Mouse (Mus musculus): Measurements from ENCODE around the gene Rhbdl3. TPM values are rescaled to one million over a fixed set of nuclear protein-coding genes. Genes with fewer than 3 reads are reported as not detected.

Gene Rhbdl3
- polyA plus RNA-seq, 1 experiment from 2014 or later = 28.0 TPM

DNA sequence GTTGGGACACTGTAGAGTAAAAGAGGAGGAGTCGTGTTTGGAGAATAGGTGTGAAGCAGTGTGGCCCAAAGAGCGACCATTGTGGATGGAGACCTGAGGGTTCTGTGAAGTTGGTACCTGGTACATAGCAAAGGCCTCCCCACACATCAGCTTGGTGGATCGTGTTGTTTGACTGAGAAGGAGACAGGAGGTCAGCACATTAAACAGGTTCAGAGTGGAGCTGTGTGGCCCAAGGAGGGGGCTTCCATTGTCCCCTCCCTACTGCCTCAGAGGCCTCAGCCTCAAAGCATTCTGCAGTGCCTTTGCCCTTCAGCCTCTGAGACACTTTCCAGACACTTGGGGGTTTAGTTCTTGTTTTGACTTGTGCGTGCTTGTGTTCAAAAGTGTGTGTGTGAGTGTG, 13.2 kb downstream of the Rhbdl3 start:
- no peak for ATAC-seq
- H3K4me2 ChIP-seq (replicated peaks) = no peak overlapping the region
- no peaks in the 10 kb centered on the region for H3K9me3 ChIP-seq
- no peaks in the 10 kb centered on the region for H3K36me3 ChIP-seq
- 75% methylated on average over 4 of the region's 4 CpGs for WGBS
- H3K27ac ChIP-seq = 0 out of 2 replicates have a peak overlapping the region, but pooled peaks have one; percentile 82
- H3K4me1 ChIP-seq (replicated peaks) = peaks cover 87% of the 10 kb centered on the region
- no peak overlapping the region for H3K4me3 ChIP-seq (replicated peaks)
- no peaks in the 10 kb centered on the region for H3K27me3 ChIP-seq
- no peak overlapping the region for H3K9ac ChIP-seq (replicated peaks)

DNA sequence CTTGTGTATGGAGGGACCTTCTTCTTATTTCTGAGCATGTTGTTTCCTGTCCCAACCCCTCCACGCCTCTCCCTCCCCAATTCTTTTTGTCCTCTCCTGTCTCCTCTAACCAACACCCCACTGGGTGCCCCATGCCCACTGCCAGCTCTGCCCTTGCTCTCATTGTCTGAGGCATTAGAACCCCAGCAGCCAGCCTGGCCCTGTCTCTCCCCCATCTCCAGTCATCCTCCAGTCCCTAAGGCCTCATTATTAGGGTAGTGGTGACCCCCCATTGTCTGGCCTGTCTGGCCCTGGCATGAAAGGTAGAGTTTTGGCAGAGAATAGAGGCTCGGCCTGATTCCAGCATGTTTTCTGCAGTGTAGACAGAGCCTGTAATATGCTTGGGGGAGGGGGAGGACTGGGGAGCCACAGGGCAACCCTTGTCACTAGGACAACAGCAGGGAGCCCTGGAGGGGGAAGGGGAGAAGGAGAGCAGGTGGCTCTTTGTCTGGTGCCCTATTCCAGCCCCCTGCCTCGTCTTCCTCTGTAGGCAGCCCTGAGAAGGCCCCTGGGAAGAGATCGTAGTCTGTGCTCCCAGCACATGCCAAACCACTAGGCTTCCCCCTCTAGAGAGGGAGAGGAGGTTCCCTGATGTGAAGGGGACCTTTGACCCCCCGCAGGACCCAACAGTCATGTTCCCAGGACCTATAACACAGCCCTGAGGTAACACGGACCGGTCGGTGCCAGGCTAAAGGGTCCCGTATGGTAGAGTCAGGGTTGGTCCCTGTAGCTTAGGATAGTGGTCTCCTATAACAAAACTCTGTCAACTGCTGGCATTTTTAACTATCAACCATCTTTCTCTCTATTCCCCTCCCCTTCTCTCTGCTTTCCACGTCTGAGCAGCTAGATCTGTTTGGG, 15.3 kb downstream of the Rhbdl3 start:
- ATAC-seq = peak; percentile 93
- no peak overlapping the region for H3K4me3 ChIP-seq (replicated peaks)
- no peaks in the 10 kb centered on the region for H3K36me3 ChIP-seq
- peak overlapping the region; percentile 88 for H3K27ac ChIP-seq
- no peaks in the 10 kb centered on the region for H3K27me3 ChIP-seq
- no peak overlapping the region for H3K4me2 ChIP-seq (replicated peaks)
- WGBS = 23% methylated on average over 10 of the region's 10 CpGs
- H3K9ac ChIP-seq (replicated peaks) = peak overlapping the region; percentile 47; the same call in 1 of the 2 replicates
- no peaks in the 10 kb centered on the region for H3K9me3 ChIP-seq
- H3K4me1 ChIP-seq (replicated peaks) = peaks cover 70% of the 10 kb centered on the region

DNA sequence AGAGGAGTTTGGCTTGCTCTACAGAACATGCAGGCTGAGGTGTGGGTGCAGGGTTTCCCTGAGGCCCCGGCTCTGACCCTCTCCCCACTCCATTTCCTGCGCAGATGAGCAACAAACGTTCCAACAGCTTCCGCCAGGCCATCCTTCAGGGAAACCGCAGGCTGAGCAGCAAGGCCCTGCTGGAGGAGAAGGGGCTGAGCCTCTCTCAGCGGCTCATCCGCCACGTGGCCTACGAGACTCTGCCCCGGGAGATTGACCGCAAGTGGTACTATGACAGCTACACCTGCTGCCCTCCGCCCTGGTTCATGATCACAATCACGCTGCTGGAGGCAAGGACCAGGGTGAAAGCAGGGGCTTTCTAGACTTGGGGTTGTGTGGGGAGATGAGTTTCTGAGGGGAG, 22.5 kb downstream of the Rhbdl3 start:
- no peak overlapping the region for H3K27ac ChIP-seq
- H3K9ac ChIP-seq (replicated peaks) = no peak overlapping the region
- H3K36me3 ChIP-seq = peaks cover 2% of the 10 kb centered on the region
- 0 out of 2 replicates have a peak, but pooled peaks have one; percentile 27 for ATAC-seq
- no peak overlapping the region for H3K4me2 ChIP-seq (replicated peaks)
- H3K9me3 ChIP-seq = no peaks in the 10 kb centered on the region
- no peaks in the 10 kb centered on the region for H3K27me3 ChIP-seq
- H3K4me3 ChIP-seq (replicated peaks) = no peak overlapping the region
- 48% methylated on average over 13 of the region's 13 CpGs for WGBS
- H3K4me1 ChIP-seq (replicated peaks) = peaks cover 14% of the 10 kb centered on the region

DNA sequence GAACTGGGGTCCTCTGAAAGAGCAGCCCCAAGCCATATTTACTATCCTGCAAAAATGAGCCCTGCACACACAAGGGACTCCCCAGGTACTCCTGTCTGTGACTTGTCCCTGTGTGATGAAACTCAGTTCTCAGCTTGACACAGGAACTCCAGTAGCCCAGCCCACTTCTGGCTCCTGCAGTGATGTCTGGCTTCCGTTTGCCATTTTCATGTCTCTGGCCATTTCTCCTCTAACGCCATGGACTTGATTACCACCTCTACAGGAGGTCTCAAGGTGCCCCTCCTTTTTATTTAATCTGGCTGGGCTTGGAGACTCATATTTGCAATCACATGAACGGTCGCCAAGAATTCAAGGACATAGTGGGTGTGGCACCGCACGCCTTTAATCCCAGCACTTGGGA, 23.9 kb downstream of the Rhbdl3 start:
- Histone ChIP-seq H3K4me1 (replicated peaks) (peaks cover 9% of the 10 kb centered on the region), H3K36me3 (peaks cover 5% of the 10 kb centered on the region), H3K4me2 (replicated peaks) (no peak overlapping the region), H3K27me3 (no peaks in the 10 kb centered on the region), H3K9ac (replicated peaks) (no peak overlapping the region), H3K9me3 (no peaks in the 10 kb centered on the region), H3K27ac (no peak overlapping the region), H3K4me3 (replicated peaks) (no peak overlapping the region)
- WGBS = 82% methylated on average over 6 of the region's 6 CpGs
- no peak for ATAC-seq

DNA sequence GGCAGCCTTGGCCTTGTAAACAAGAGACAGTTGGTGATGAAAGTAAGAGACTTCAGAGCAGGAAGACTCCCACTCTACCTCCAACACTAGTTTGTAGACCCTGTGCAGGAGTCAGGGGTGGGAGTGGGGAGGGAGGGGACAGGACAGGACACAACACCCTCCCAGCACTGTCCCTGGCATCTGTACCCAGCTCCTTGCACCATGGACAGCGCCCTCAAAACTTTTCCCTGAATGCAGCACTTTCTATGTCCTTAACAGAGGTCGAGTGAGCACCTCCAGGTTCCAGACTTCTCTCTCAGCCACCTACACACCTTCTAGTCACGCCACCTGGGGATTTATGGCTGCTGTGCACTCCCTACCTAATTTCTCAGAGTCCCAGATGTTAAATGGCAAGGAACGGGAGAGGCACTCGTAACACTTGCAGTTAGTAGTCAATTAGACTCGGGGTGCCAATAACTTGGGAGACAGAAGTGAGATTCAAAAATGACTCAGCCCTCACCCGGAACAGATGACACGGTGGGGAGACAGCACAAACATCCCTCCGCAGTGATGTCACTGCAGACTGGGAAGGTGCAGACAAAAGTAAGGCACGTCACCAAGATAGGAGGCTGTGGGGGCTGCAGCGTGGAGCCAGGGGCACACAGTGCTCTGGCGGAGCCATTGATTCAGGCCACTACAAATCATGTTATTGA, 32.1 kb downstream of the Rhbdl3 start:
- ATAC-seq = no peak
- H3K27me3 ChIP-seq = no peaks in the 10 kb centered on the region
- 76% methylated on average over 12 of the region's 12 CpGs for WGBS
- H3K27ac ChIP-seq = no peak overlapping the region
- no peak overlapping the region for H3K9ac ChIP-seq (replicated peaks)
- H3K4me1 ChIP-seq (replicated peaks) = peaks cover 30% of the 10 kb centered on the region
- no peak overlapping the region for H3K4me2 ChIP-seq (replicated peaks)
- H3K9me3 ChIP-seq = no peaks in the 10 kb centered on the region
- peaks cover 20% of the 10 kb centered on the region; the same call in 1 of the 2 replicates for H3K36me3 ChIP-seq
- no peak overlapping the region for H3K4me3 ChIP-seq (replicated peaks)

DNA sequence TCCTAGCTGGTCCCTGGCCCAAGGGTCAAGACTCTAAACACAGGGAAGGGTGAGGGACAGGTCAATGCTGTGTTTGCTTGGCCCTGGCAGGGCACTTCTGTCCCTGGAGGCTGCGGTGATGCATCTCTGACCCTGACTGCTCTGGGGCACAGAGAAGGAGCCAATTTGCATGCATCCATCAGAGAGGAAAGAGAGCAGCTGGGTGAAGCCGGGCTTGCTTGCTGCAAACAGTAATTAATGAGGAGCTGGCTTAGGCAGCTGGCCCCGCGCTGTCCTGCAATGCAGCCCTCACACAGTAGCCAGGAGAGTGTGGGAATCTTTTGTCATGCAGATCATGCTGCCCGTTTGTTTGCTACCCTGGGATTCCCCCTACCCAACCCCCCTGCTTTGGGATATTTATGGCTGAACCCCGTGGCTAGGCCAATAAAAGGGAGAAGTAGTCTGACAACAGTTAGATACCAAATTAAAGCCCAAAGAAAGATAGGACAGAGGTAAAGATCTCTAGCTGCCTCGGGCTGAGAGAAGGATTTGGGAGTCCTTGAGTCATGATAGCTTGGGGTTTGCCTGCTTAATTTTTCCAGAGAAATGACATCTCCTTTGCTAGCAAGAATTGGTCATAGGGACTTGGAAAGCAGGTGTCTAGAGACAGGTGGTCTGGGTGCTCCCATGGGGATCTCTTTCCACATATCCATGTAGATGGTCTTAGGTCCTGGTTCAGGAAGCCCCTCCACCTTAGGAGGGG, 35.1 kb downstream of the Rhbdl3 start:
- Histone ChIP-seq H3K27me3 (no peaks in the 10 kb centered on the region), H3K4me1 (replicated peaks) (peaks cover 30% of the 10 kb centered on the region), H3K9ac (replicated peaks) (peak overlapping the region; percentile 4; the same call in 1 of the 2 replicates), H3K4me3 (replicated peaks) (no peak overlapping the region), H3K36me3 (peaks cover 17% of the 10 kb centered on the region; the same call in 1 of the 2 replicates), H3K27ac (peak overlapping the region; percentile 92), H3K9me3 (no peaks in the 10 kb centered on the region), H3K4me2 (replicated peaks) (peak overlapping the region; percentile 13)
- ATAC-seq = peak; percentile 96
- 2% methylated on average over 7 of the region's 7 CpGs for WGBS

DNA sequence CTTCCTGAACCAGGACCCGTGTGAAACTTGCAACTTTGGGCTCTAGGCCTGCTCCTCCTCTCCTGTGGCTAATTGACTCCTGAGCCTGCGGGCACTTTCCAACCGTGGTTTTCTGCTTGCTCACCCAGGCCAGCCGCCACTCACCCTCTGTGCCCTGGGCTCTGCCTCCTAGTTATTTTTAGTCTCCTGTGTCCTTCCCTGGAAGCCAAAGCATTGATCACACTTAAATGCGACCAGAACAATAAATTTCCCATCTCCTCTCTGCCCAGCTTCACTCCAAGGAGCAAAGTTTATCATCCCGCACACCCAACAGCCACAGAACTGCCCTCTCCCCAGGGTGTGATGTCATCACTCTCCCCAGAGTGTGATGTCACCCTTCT, 35.6 kb downstream of the Rhbdl3 start:
- peaks cover 17% of the 10 kb centered on the region; the same call in 1 of the 2 replicates for H3K36me3 ChIP-seq
- ATAC-seq = no peak
- H3K4me2 ChIP-seq (replicated peaks) = no peak overlapping the region
- no peak overlapping the region for H3K9ac ChIP-seq (replicated peaks)
- H3K4me1 ChIP-seq (replicated peaks) = peaks cover 30% of the 10 kb centered on the region
- H3K27me3 ChIP-seq = no peaks in the 10 kb centered on the region
- H3K9me3 ChIP-seq = no peaks in the 10 kb centered on the region
- WGBS = 13% methylated on average over 6 of the region's 6 CpGs
- H3K4me3 ChIP-seq (replicated peaks) = no peak overlapping the region
- H3K27ac ChIP-seq = peak overlapping the region; percentile 92

DNA sequence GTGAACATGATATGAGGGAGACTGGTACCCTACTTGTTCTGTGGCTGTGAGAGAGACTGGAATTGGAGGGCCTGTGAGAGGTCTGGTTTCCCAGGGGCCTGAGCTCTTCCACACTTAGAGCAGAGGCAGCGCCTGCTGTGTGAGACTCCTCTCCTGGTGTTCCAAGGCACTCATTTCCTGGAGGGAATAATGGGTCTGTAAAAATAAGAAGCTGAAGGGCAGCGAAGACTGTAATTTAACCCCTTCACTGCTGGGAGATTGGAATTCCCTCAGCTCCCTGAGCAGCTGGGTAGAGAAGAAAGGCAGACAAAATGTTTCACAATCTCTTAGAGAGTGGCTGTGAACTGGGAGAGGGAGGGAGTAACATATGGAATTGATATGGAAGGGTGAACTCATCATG, 41.8 kb downstream of the Rhbdl3 start:
- H3K4me1 ChIP-seq (replicated peaks) = peaks cover 18% of the 10 kb centered on the region; the same call in 1 of the 2 replicates
- no peak overlapping the region for H3K4me3 ChIP-seq (replicated peaks)
- ATAC-seq = no peak
- WGBS = 13% methylated on average over 2 of the region's 2 CpGs
- no peak overlapping the region for H3K9ac ChIP-seq (replicated peaks)
- H3K27ac ChIP-seq = no peak overlapping the region
- no peaks in the 10 kb centered on the region for H3K27me3 ChIP-seq
- no peaks in the 10 kb centered on the region for H3K9me3 ChIP-seq
- 0 out of 2 replicates have a peak, but pooled peaks cover 3% of the 10 kb centered on the region for H3K36me3 ChIP-seq
- H3K4me2 ChIP-seq (replicated peaks) = no peak overlapping the region

DNA sequence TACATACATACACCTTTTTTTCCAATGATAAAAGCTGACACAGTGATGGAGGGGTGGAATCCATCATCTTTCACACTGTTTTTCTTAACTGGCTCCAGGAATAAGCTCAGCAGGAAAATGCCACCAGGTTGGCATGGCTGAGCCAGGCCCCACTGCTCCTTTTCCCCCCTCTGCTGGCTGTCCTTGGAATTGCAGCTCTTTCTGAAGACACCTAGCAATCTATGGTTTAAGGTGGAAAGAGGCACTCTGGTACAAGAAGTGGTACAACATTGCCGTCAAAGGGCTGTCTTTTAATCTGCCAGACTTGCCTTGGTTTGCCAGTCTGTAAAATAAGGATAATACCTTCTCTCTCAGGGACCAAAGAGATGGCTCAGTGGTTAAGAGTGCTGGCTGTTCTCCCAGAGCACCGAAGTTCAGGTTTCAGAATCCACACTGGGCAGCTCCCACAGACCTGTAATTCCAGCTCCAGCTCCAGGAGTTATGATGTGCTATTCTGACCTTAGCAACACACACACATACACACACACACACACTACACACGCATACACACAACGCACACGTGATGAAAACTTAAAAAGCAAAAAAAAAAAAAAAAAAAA, 51.2 kb downstream of the Rhbdl3 start:
- Histone ChIP-seq H3K4me2 (replicated peaks) (no peak overlapping the region), H3K27ac (no peak overlapping the region), H3K9me3 (no peaks in the 10 kb centered on the region), H3K9ac (replicated peaks) (no peak overlapping the region), H3K27me3 (no peaks in the 10 kb centered on the region), H3K36me3 (peaks cover 3% of the 10 kb centered on the region; the same call in 1 of the 2 replicates), H3K4me1 (replicated peaks) (no peaks in the 10 kb centered on the region), H3K4me3 (replicated peaks) (no peak overlapping the region)
- ATAC-seq = 0 out of 2 replicates have a peak, but pooled peaks have one; percentile 48
- 71% methylated on average over 5 of the region's 5 CpGs for WGBS

DNA sequence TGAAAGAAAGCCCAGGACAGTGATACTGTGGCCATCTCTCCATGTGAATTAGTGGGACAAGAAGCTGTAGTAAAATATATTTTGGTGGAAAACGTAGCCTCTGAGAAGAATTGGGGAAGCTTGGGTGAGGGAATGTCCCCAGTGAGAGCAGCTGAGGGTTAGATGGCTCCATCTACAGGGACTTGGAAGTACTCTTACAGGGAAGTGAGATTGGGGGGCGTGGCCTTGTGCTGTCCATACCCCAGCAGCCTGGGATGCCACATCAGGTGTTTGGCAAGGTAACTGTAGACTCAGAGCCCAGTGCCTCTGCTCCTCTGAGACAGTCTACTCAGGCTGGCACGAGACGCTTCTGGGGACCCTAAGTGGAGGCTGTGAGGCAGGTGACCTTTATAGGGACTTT, 54.1 kb downstream of the Rhbdl3 start:
- no peaks in the 10 kb centered on the region for H3K4me1 ChIP-seq (replicated peaks)
- peaks cover 13% of the 10 kb centered on the region; the same call in 1 of the 2 replicates for H3K36me3 ChIP-seq
- WGBS = 46% methylated on average over 4 of the region's 4 CpGs
- no peaks in the 10 kb centered on the region for H3K27me3 ChIP-seq
- no peaks in the 10 kb centered on the region for H3K9me3 ChIP-seq
- H3K4me3 ChIP-seq (replicated peaks) = no peak overlapping the region
- no peak overlapping the region for H3K4me2 ChIP-seq (replicated peaks)
- no peak overlapping the region for H3K27ac ChIP-seq
- H3K9ac ChIP-seq (replicated peaks) = no peak overlapping the region
- ATAC-seq = no peak

DNA sequence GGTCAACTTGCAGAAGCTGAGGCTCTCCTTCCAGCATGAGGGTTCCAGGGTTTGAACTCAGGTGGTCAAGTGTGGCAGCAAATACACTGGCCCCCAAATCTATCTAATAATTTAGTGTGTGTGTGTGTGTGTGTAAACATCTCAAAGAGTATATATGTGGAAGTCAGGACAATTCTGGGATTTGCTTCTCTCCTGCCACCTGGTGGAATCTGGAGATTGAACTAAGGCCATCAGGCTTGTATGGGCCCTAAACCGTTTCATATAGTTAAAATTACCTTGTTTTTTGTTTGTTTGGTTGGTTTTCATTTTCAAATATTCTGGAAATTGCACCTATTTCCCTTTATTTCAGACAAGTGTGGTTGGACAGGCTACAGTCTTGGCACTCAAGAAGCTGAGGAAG, 68.2 kb downstream of the Rhbdl3 start:
- 91% methylated on average over 1 of the region's 1 CpGs for WGBS
- no peak overlapping the region for H3K27ac ChIP-seq
- H3K4me1 ChIP-seq (replicated peaks) = no peaks in the 10 kb centered on the region
- ATAC-seq = no peak
- no peak overlapping the region for H3K9ac ChIP-seq (replicated peaks)
- no peaks in the 10 kb centered on the region for H3K9me3 ChIP-seq
- peaks cover 61% of the 10 kb centered on the region for H3K36me3 ChIP-seq
- H3K4me3 ChIP-seq (replicated peaks) = no peak overlapping the region
- H3K4me2 ChIP-seq (replicated peaks) = no peak overlapping the region
- H3K27me3 ChIP-seq = no peaks in the 10 kb centered on the region

Measured in midbrain, embryonic 13.5 days (tissue).